Mouse (Mus musculus): ENCODE measurements at regions not wholly inside any gene's neighbourhood (a gene's known extent, or its start where the extent isn't known, plus 50 kb on each side); places are given as distances from the start of the nearest gene placed in this dataset.
A peak's percentile ranks its signal among the peaks of the same experiment; 100 is the strongest.

DNA sequence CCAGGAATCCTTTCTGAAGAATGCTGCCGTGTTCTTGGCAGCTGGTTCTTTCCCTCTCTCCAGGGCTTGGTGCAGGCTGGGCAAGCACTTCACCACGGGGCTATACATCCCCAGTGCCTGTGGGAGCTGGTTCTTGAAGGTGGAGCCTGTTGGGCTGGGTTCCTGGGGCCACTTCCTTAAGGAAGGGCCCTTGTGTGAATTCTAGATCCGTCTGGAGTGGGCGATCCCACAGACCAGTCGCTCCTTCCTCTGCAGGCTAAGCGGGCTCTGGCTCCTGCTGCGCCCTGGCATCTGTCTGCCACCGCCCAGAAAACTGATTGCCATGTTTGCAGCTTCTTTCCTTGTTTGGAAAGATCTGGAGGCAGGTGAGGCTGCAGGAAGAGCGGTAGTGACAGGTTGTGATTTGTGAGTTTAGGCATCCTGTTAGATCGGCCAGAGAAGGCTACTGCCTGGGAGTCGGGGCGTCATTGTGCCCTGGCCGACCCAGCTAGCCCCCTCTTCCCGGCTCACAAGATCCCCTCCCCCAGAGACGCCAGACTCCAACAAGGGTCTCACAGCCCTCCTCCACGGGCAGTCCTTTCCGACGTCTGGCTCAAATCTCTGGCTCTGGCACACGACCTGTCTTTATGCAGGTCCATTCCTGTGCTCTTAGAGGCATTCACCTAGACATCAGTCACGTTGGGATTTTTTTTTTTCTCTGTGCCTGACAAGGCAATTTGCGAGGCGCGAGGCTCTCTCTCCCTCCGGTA is 135.6 kb downstream of the Nectin1 start:
- peaks cover 40% of the 10 kb centered on the region for H3K27me3 ChIP-seq (replicated peaks; ENCODE audit: control insufficient read depth, insufficient read depth, low read length)
- H3K4me3 ChIP-seq (ENCODE audit: low read depth, low read length): peak overlapping the region; percentile 17
- H3K36me3 ChIP-seq (ENCODE audit: control insufficient read depth, insufficient read depth, low read length): no peaks in the 10 kb centered on the region
- peaks cover 8% of the 10 kb centered on the region for H3K4me1 ChIP-seq (replicated peaks; ENCODE audit: control insufficient read depth, insufficient read depth, low read length)
- H3K27ac ChIP-seq (ENCODE audit: low read depth): no peak overlapping the region
- 3% methylated on average over 24 of the region's 24 CpGs for WGBS
- peak overlapping the region; percentile 46 for H3K4me2 ChIP-seq (ENCODE audit: low read length)
- ATAC-seq (replicated peaks; ENCODE audit: low FRiP score, low TSS enrichment, low read depth) (no peak), DNase-seq (ENCODE audit: low spot score) (no peak)
- no peaks in the 10 kb centered on the region for H3K9me3 ChIP-seq (ENCODE audit: control insufficient read depth, low read length)
- H3K9ac ChIP-seq (ENCODE audit: low read length): no peak overlapping the region

DNA sequence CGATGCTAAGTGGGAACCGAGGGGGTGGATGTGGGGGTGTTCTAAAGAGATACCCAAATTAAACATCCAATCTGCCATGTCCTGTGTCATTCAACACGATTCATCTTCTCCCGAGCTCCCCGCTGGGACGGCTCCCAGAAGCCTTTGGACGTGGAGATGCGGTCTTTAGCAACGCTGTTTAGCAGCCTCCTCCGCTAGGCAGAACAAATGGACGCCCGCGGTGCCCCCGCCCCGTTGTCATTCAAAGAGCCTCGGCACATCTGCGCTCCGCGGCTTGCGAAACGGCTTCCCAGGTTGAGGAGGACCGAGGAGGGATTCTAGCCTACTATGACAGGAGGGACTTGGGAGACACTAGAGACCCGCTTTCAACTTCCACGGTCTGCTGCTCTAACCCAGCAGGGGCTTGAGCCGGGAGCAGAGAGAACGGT is 136.2 kb downstream of the Nectin1 start:
- Histone ChIP-seq H3K4me1 (replicated peaks; ENCODE audit: control insufficient read depth, insufficient read depth, low read length) (peaks cover 8% of the 10 kb centered on the region), H3K4me3 (ENCODE audit: low read depth, low read length) (peak overlapping the region; percentile 17), H3K36me3 (ENCODE audit: control insufficient read depth, insufficient read depth, low read length) (no peaks in the 10 kb centered on the region), H3K9me3 (ENCODE audit: control insufficient read depth, low read length) (no peaks in the 10 kb centered on the region), H3K4me2 (ENCODE audit: low read length) (peak overlapping the region; percentile 46), H3K9ac (ENCODE audit: low read length) (no peak overlapping the region), H3K27ac (ENCODE audit: low read depth) (no peak overlapping the region), H3K27me3 (replicated peaks; ENCODE audit: control insufficient read depth, insufficient read depth, low read length) (peaks cover 40% of the 10 kb centered on the region)
- under 1% methylated on average over 26 of the region's 26 CpGs for WGBS
- ATAC-seq (replicated peaks; ENCODE audit: low FRiP score, low TSS enrichment, low read depth) (no peak), DNase-seq (ENCODE audit: low spot score) (peak; percentile 65)

DNA sequence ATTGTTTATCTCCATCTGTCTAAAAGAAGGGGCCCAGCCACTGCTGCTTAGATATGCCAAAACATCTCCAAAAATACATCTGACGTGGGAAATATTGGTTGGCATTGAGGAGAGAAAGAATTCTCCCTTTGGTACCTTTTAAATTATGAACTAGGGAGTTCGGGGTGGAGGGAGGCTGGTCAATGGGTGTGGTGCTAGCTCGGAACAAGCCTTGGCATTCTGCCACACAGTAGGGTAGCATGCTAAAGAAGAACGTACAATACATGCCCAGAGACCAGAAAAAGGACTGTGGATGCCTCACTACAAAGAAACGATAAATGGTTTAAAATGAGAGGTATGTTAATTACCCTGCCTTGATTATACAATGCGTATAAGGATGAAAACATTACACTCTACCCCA is 149.3 kb downstream of the Nectin1 start:
- no peak overlapping the region for H3K4me3 ChIP-seq (ENCODE audit: low read depth, low read length)
- no peak overlapping the region for H3K27ac ChIP-seq (ENCODE audit: low read depth)
- H3K9me3 ChIP-seq (ENCODE audit: control insufficient read depth, low read length): no peaks in the 10 kb centered on the region
- no peak for DNase-seq (ENCODE audit: low spot score)
- H3K36me3 ChIP-seq (ENCODE audit: control insufficient read depth, insufficient read depth, low read length): no peaks in the 10 kb centered on the region
- H3K27me3 ChIP-seq (replicated peaks; ENCODE audit: control insufficient read depth, insufficient read depth, low read length): no peaks in the 10 kb centered on the region
- H3K4me2 ChIP-seq (ENCODE audit: low read length): no peak overlapping the region
- 69% methylated on average over 6 of the region's 6 CpGs for WGBS
- no peaks in the 10 kb centered on the region for H3K4me1 ChIP-seq (replicated peaks; ENCODE audit: control insufficient read depth, insufficient read depth, low read length)
- no peak overlapping the region for H3K9ac ChIP-seq (ENCODE audit: low read length)
- no peak for ATAC-seq (replicated peaks; ENCODE audit: low FRiP score, low TSS enrichment, low read depth)

DNA sequence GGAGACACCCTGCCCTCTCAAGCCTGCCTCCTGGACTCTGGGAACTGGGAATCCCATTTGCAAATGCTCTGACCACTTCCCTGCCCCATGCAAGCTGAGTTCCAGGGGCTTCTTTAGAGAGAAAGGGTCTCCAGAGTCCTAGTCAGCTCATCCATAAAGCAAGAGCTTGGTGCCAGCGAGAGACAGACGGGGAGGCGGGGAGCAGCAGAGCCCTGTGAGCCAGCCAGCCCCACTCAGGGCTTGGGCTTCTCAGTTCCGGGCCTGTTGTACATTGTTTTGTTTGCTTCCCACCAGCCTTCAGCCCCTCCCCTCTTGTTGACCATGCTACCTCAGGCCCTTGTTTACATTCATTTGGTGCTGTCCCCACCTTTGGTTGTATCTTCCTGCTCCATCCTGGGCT is 143.9 kb upstream of the Thy1 start:
- ATAC-seq (replicated peaks; ENCODE audit: low FRiP score, low TSS enrichment, low read depth) (no peak), DNase-seq (ENCODE audit: low spot score) (no peak)
- no peaks in the 10 kb centered on the region for H3K27me3 ChIP-seq (replicated peaks; ENCODE audit: control insufficient read depth, insufficient read depth, low read length)
- H3K27ac ChIP-seq (ENCODE audit: low read depth): no peak overlapping the region
- H3K36me3 ChIP-seq (ENCODE audit: control insufficient read depth, insufficient read depth, low read length): no peaks in the 10 kb centered on the region
- no peak overlapping the region for H3K4me2 ChIP-seq (ENCODE audit: low read length)
- H3K9ac ChIP-seq (ENCODE audit: low read length): no peak overlapping the region
- 43% methylated on average over 4 of the region's 4 CpGs for WGBS
- no peaks in the 10 kb centered on the region for H3K9me3 ChIP-seq (ENCODE audit: control insufficient read depth, low read length)
- no peak overlapping the region for H3K4me3 ChIP-seq (ENCODE audit: low read depth, low read length)
- H3K4me1 ChIP-seq (replicated peaks; ENCODE audit: control insufficient read depth, insufficient read depth, low read length): no peaks in the 10 kb centered on the region

DNA sequence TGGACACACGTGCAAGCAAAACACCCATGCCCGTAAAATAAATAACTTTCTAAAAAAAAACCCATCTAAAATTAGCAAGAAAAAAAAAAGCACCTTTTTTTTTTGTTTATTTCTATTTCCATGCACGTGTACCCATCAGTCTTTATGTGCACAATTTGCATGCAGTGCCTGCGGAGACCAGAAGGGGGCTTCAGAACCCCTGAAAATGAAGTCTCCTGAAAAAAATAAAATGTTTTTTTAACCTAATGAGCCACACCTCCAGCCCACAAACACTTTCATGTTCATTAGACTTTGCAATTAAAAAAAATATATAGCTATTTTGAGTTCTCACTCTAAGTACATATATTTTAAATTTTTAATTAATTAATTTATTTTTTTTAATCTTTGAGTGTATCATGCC is 134.9 kb upstream of the Thy1 start:
- DNase-seq (ENCODE audit: low spot score): no peak

DNA sequence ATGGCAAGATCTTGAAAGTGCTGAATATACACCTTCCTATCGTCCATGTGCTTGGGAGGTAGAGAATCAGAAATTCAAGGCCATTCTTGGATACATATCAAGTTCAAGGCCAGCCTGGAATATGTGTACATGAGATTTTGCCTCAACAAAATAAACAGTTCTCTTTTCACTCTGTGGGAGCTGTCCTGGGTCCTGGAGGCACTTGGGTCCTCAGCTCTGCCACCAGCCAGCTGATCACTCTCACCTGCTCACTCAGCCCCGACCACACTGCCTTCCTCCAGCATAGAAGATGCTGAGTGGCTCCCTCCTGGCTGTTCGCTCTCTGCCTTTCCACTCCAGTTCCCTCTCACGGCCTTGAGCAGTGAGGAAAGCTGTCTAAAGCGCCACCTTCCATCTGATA is 128.2 kb upstream of the Thy1 start:
- ATAC-seq (replicated peaks; ENCODE audit: low FRiP score, low TSS enrichment, low read depth) (no peak), DNase-seq (ENCODE audit: low spot score) (peak; percentile 66)
- Histone ChIP-seq H3K27me3 (replicated peaks; ENCODE audit: control insufficient read depth, insufficient read depth, low read length) (peaks cover 5% of the 10 kb centered on the region; the same call in 1 of the 2 replicates), H3K9ac (ENCODE audit: low read length) (no peak overlapping the region), H3K9me3 (ENCODE audit: control insufficient read depth, low read length) (no peaks in the 10 kb centered on the region), H3K4me3 (ENCODE audit: low read depth, low read length) (no peak overlapping the region), H3K27ac (ENCODE audit: low read depth) (no peak overlapping the region), H3K4me2 (ENCODE audit: low read length) (no peak overlapping the region), H3K36me3 (ENCODE audit: control insufficient read depth, insufficient read depth, low read length) (no peaks in the 10 kb centered on the region), H3K4me1 (replicated peaks; ENCODE audit: control insufficient read depth, insufficient read depth, low read length) (no peaks in the 10 kb centered on the region)
- WGBS: 47% methylated on average over 5 of the region's 5 CpGs

More for the DNA sequence above, 134.9 kb upstream of the Thy1 start:
- H3K36me3 ChIP-seq (ENCODE audit: control insufficient read depth, insufficient read depth, low read length): no peaks in the 10 kb centered on the region
- H3K27ac ChIP-seq (ENCODE audit: low read depth): no peak overlapping the region
- WGBS: 73% methylated on average over 4 of the region's 4 CpGs
- H3K9me3 ChIP-seq (ENCODE audit: control insufficient read depth, low read length): no peaks in the 10 kb centered on the region
- no peak overlapping the region for H3K4me3 ChIP-seq (ENCODE audit: low read depth, low read length)
- H3K4me1 ChIP-seq (replicated peaks; ENCODE audit: control insufficient read depth, insufficient read depth, low read length): no peaks in the 10 kb centered on the region
- ATAC-seq (replicated peaks; ENCODE audit: low FRiP score, low TSS enrichment, low read depth): no peak
- H3K27me3 ChIP-seq (replicated peaks; ENCODE audit: control insufficient read depth, insufficient read depth, low read length): no peaks in the 10 kb centered on the region
- H3K4me2 ChIP-seq (ENCODE audit: low read length): no peak overlapping the region
- no peak overlapping the region for H3K9ac ChIP-seq (ENCODE audit: low read length)

DNA sequence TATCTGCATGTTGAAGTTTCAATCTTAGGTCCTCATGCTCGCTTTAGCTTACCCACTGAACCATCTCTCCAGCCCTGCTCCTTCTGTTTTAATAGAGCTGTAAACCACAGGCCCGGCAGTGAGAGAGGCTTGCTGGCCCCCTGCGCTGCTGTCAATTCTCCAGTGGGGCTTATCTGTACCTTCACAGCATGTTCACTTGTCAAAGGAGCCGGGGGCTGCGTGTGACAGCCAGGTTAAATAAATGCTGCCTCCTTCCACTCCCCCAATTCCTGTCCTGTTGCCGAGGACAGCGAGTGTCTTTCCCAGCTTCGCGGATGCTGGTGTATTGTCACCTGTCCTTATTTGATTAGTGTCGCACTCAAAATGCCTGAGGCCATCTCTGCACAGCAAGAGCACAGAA is 125.7 kb upstream of the Thy1 start:
- H3K4me3 ChIP-seq (ENCODE audit: low read depth, low read length): no peak overlapping the region
- no peaks in the 10 kb centered on the region for H3K9me3 ChIP-seq (ENCODE audit: control insufficient read depth, low read length)
- H3K27ac ChIP-seq (ENCODE audit: low read depth): no peak overlapping the region
- H3K4me2 ChIP-seq (ENCODE audit: low read length): no peak overlapping the region
- no peaks in the 10 kb centered on the region for H3K36me3 ChIP-seq (ENCODE audit: control insufficient read depth, insufficient read depth, low read length)
- ATAC-seq (replicated peaks; ENCODE audit: low FRiP score, low TSS enrichment, low read depth) (no peak), DNase-seq (ENCODE audit: low spot score) (no peak)
- WGBS: 39% methylated on average over 10 of the region's 10 CpGs
- no peaks in the 10 kb centered on the region for H3K4me1 ChIP-seq (replicated peaks; ENCODE audit: control insufficient read depth, insufficient read depth, low read length)
- H3K27me3 ChIP-seq (replicated peaks; ENCODE audit: control insufficient read depth, insufficient read depth, low read length): peaks cover 23% of the 10 kb centered on the region
- H3K9ac ChIP-seq (ENCODE audit: low read length): no peak overlapping the region

DNA sequence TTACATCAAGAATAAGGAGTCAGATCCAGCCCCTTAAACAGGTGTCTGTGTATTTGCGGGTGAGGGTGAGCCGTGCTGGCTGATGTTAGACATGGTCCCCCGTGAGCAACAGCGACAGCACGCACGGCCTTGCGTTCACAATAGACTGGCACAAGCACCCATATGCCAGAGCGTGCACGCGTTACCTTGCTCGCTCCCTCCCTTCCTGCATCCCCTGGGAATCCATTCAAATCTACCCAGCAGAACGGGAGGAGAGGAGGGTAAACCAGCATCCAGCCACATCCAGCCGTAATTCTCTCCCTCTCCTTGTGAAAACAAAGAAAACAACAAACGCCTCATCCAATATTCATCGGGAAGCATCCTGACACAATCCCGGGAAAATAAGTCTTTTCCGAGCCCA is 124.2 kb upstream of the Thy1 start:
- WGBS: 81% methylated on average over 17 of the region's 17 CpGs
- Histone ChIP-seq H3K36me3 (ENCODE audit: control insufficient read depth, insufficient read depth, low read length) (no peaks in the 10 kb centered on the region), H3K27me3 (replicated peaks; ENCODE audit: control insufficient read depth, insufficient read depth, low read length) (peaks cover 23% of the 10 kb centered on the region), H3K9me3 (ENCODE audit: control insufficient read depth, low read length) (no peaks in the 10 kb centered on the region), H3K4me3 (ENCODE audit: low read depth, low read length) (no peak overlapping the region), H3K9ac (ENCODE audit: low read length) (no peak overlapping the region), H3K4me2 (ENCODE audit: low read length) (no peak overlapping the region), H3K4me1 (replicated peaks; ENCODE audit: control insufficient read depth, insufficient read depth, low read length) (no peaks in the 10 kb centered on the region), H3K27ac (ENCODE audit: low read depth) (no peak overlapping the region)
- ATAC-seq (replicated peaks; ENCODE audit: low FRiP score, low TSS enrichment, low read depth): no peak
- DNase-seq (ENCODE audit: low spot score): no peak
